Mouse (Mus musculus) small intestine, adult 2 months (tissue): ENCODE measurements around the gene Tsfm.

Experiments
- CTCF ChIP-seq: fragments of 200-500 bp; IDR thresholded peaks from 2 replicates; pipeline ENCODE4 v1.5.1; 2012; ENCODE audit warnings: low read depth, mild to moderate bottlenecking, control low read depth, inconsistent platforms, low read length, moderate library complexity, mixed read lengths; ENCODE audit not compliant: insufficient replicate concordance, insufficient read length; ENCODE audit errors: extremely low read depth
- POLR2A ChIP-seq: fragments of 200-500 bp; IDR thresholded peaks from 2 replicates; pipeline ENCODE4 v1.6.1; 2012; ENCODE audit warnings: low read depth, mild to moderate bottlenecking, control low read depth, inconsistent platforms, low read length, moderate library complexity

- no peak for TF ChIP-seq POLR2A
- no peak for TF ChIP-seq CTCF
These were observed 45.4 kb upstream of the Tsfm start for GRCm38 (mm10) chr10:127076082-127076481.
